Mouse (Mus musculus) hindbrain, embryonic 14.5 days (tissue): ENCODE measurements around the gene Msmp. TPM values are rescaled to one million over a fixed set of nuclear protein-coding genes. Genes with fewer than 3 reads are reported as not detected.
"Not testable (repeated sequence)": the region's sequence is repeated elsewhere in the genome, so short reads cannot be mapped to it uniquely, and the experiment has no call there.

Source experiments
- ATAC-seq: fragments of 200-750 bp; cut with Nextera tagmentation; 2 replicates; pipeline ENCODE4 v1.8.0; 2017; ENCODE audit warnings: moderate number of reproducible peaks, mild to moderate bottlenecking, moderate TSS enrichment, moderate library complexity; ENCODE audit not compliant: low FRiP score
- DNase-seq: peaks from one replicate; pipeline ENCODE4 v3.0.0-alpha.2; 2015; ENCODE audit warnings: low spot score
- H3K27ac ChIP-seq: fragments of 300-500 bp; sonication (generic); 2 replicates; pipeline ENCODE4 v1.5.1; 2014; ENCODE audit warnings: mild to moderate bottlenecking, moderate library complexity
- H3K27me3 ChIP-seq: fragments of 300-500 bp; sonication (generic); 2 replicates; pipeline ENCODE4 v1.6.1; 2014; ENCODE audit warnings: mild to moderate bottlenecking, low read length, mixed read lengths; ENCODE audit not compliant: control insufficient read depth, insufficient read depth
- H3K36me3 ChIP-seq: fragments of 300-500 bp; sonication (generic); replicated peaks from 2 replicates; pipeline ENCODE4 v1.6.1; 2014; ENCODE audit not compliant: control insufficient read depth, insufficient read depth
- H3K4me1 ChIP-seq: fragments of 300-500 bp; sonication (generic); replicated peaks from 2 replicates; pipeline ENCODE4 v1.6.1; 2014; ENCODE audit warnings: antibody characterized with exemption, low read length, mixed read lengths; ENCODE audit not compliant: control insufficient read depth, insufficient read depth
- H3K4me2 ChIP-seq: fragments of 300-500 bp; sonication (generic); replicated peaks from 2 replicates; pipeline ENCODE4 v1.6.1; 2014; ENCODE audit warnings: mild to moderate bottlenecking, moderate library complexity
- H3K4me3 ChIP-seq: fragments of 300-500 bp; sonication (generic); replicated peaks from 2 replicates; pipeline ENCODE4 v1.5.1; 2014; ENCODE audit warnings: mild to moderate bottlenecking, low read length
- H3K9ac ChIP-seq: fragments of 300-500 bp; sonication (generic); 2 replicates; pipeline ENCODE4 v1.6.1; 2014
- H3K9me3 ChIP-seq: fragments of 300-500 bp; sonication (generic); 2 replicates; pipeline ENCODE4 v1.6.1; 2016; ENCODE audit warnings: low read length; ENCODE audit not compliant: control insufficient read depth
- WGBS: fragments of 180-500 bp; shearing (Covaris S2); extraction: QIAGEN DNeasy Blood & Tissue Kit; methylation state at CpG from one replicate; pipeline ENCODE4 v1.1.7; 2014; 5-methylcytosine and 5-hydroxymethylcytosine counted together
- polyA plus RNA-seq: library from polyadenylated mRNA; unstranded; fragments of >200 nt; fragmentation: Nextera tagmentation; extraction: Ambion mirVana; gene quantifications from 2 replicates; pipeline ENCODE4 v1.2.1, GENCODE M21; 2014

Gene Msmp
- polyA plus RNA-seq, 1 experiment from 2014 or later = 1.0 TPM

GRCm38 (mm10) chr4:43598200-43598599 lies 13.9 kb upstream of the Msmp start:
- no peaks in the 10 kb centered on the region for H3K36me3 ChIP-seq
- no peaks in the 10 kb centered on the region for H3K4me1 ChIP-seq
- H3K4me2 ChIP-seq = no peak overlapping the region
- H3K27me3 ChIP-seq = no peaks in the 10 kb centered on the region
- 87% methylated on average over 4 of the region's 4 CpGs for WGBS
- no peaks in the 10 kb centered on the region for H3K9me3 ChIP-seq
- ATAC-seq (no peak), DNase-seq (no peak)
- no peak overlapping the region for H3K9ac ChIP-seq
- H3K27ac ChIP-seq = no peak overlapping the region
- H3K4me3 ChIP-seq = no peak overlapping the region

- not testable (repeated sequence) for H3K4me2 ChIP-seq, H3K36me3 ChIP-seq, H3K4me3 ChIP-seq, H3K4me1 ChIP-seq, H3K9me3 ChIP-seq, DNase-seq, H3K9ac ChIP-seq, H3K27me3 ChIP-seq, H3K27ac ChIP-seq, ATAC-seq
- whole genome bisulfite sequencing = 91% methylated on average over 2 of the region's 2 CpGs
Observed at GRCm38 (mm10) chr4:43596597-43596996, 12.3 kb upstream of the Msmp start.

GRCm38 (mm10) chr4:43593453-43593852 lies 9.2 kb upstream of the Msmp start:
- H3K9me3 ChIP-seq = no peaks in the 10 kb centered on the region
- H3K4me2 ChIP-seq = no peak overlapping the region
- no peak overlapping the region for H3K4me3 ChIP-seq
- no peak for DNase-seq
- no peak for ATAC-seq
- H3K4me1 ChIP-seq = no peaks in the 10 kb centered on the region
- H3K27me3 ChIP-seq = no peaks in the 10 kb centered on the region
- H3K9ac ChIP-seq = no peak overlapping the region
- 65% methylated on average over 3 of the region's 3 CpGs for WGBS
- H3K36me3 ChIP-seq = no peaks in the 10 kb centered on the region
- H3K27ac ChIP-seq = no peak overlapping the region

GRCm38 (mm10) chr4:43591961-43592360 lies 7.7 kb upstream of the Msmp start:
- DNase-seq = no peak
- WGBS = 69% methylated on average over 3 of the region's 3 CpGs
- H3K4me3 ChIP-seq = no peak overlapping the region
- H3K9me3 ChIP-seq = no peaks in the 10 kb centered on the region
- H3K27ac ChIP-seq = no peak overlapping the region
- no peak overlapping the region for H3K4me2 ChIP-seq
- no peak overlapping the region for H3K9ac ChIP-seq
- H3K27me3 ChIP-seq = no peaks in the 10 kb centered on the region
- ATAC-seq = no peak
- no peaks in the 10 kb centered on the region for H3K4me1 ChIP-seq
- no peaks in the 10 kb centered on the region for H3K36me3 ChIP-seq

- no peak overlapping the region for H3K9ac ChIP-seq
- H3K9me3 ChIP-seq = no peaks in the 10 kb centered on the region
- DNase-seq (no peak), ATAC-seq (no peak)
- H3K27ac ChIP-seq = no peak overlapping the region
- no peaks in the 10 kb centered on the region for H3K4me1 ChIP-seq
- no peak overlapping the region for H3K4me3 ChIP-seq
- no peaks in the 10 kb centered on the region for H3K36me3 ChIP-seq
- no peak overlapping the region for H3K4me2 ChIP-seq
- no peaks in the 10 kb centered on the region for H3K27me3 ChIP-seq
- 81% methylated on average over 5 of the region's 5 CpGs for WGBS
Observed at GRCm38 (mm10) chr4:43591543-43591942, 7.2 kb upstream of the Msmp start.

GRCm38 (mm10) chr4:43587681-43588080 lies 3.4 kb upstream of the Msmp start:
- Histone ChIP-seq H3K4me3 (no peak overlapping the region), H3K9me3 (no peaks in the 10 kb centered on the region), H3K36me3 (peaks cover 22% of the 10 kb centered on the region), H3K9ac (no peak overlapping the region), H3K4me1 (no peaks in the 10 kb centered on the region), H3K27me3 (no peaks in the 10 kb centered on the region), H3K27ac (no peak overlapping the region), H3K4me2 (no peak overlapping the region)
- no peak for DNase-seq
- WGBS = 64% methylated on average over 7 of the region's 7 CpGs
- no peak for ATAC-seq

DNA sequence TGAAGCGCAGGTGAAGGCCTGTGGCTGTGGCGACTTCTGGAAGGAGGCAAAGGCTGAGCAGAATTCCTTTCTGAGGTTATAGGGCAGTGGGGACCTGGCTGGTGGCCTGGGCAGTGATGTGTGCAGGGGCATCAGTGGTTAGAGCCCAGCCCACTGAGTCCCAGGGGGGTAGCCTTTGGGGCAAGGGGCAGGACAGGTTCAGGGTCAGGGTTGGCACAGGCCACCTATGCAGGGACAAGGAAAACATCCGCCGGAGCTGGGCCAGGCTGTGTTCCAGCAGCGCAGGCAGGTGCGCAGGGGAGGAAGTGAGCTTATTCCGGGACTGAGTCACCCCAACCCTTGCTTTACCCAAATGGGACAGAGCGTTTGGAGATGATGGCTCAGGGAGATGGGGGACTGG lies 2.1 kb upstream of the Msmp start:
- WGBS = 73% methylated on average over 8 of the region's 8 CpGs
- H3K9ac ChIP-seq = no peak overlapping the region

GRCm38 (mm10) chr4:43585682-43586081 lies 1.4 kb upstream of the Msmp start:
- Histone ChIP-seq H3K27me3 (no peaks in the 10 kb centered on the region), H3K9me3 (no peaks in the 10 kb centered on the region), H3K36me3 (peaks cover 42% of the 10 kb centered on the region), H3K4me1 (no peaks in the 10 kb centered on the region), H3K4me2 (no peak overlapping the region), H3K4me3 (no peak overlapping the region), H3K9ac (no peak overlapping the region), H3K27ac (no peak overlapping the region)
- DNase-seq (no peak), ATAC-seq (no peak)
- 51% methylated on average over 10 of the region's 10 CpGs for WGBS

More for the DNA sequence above, 2.1 kb upstream of the Msmp start:
- Histone ChIP-seq H3K4me2 (no peak overlapping the region), H3K9me3 (no peaks in the 10 kb centered on the region), H3K36me3 (peaks cover 35% of the 10 kb centered on the region), H3K27me3 (no peaks in the 10 kb centered on the region), H3K27ac (no peak overlapping the region), H3K4me3 (no peak overlapping the region), H3K4me1 (no peaks in the 10 kb centered on the region)
- DNase-seq = no peak
- no peak for ATAC-seq

DNA sequence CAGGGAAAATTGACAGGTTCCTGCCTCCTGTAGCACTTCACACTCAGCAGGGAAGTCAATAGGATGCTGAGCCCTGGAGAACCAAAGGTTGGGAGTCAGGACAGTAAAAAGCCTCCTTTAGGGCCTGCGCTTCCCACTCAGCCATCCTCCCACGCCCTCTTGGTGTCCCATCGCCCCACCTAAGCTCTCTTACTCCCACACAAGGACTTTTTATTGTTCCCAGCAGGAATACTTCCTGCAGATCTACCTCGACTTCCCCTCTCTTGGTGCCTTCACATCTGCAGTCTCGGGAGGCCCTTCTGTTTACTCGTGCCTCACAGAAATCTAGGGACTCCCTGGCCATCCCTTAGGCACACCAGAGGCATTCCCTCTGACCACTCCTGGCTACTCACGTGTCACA lies 873 bp downstream of the Msmp start:
- 81% methylated on average over 7 of the region's 7 CpGs for WGBS
- Histone ChIP-seq H3K27me3 (no peaks in the 10 kb centered on the region), H3K4me1 (peaks cover 10% of the 10 kb centered on the region; the same call in 1 of the 2 replicates), H3K4me3 (no peak overlapping the region), H3K4me2 (no peak overlapping the region), H3K9ac (no peak overlapping the region), H3K36me3 (peaks cover 43% of the 10 kb centered on the region), H3K27ac (no peak overlapping the region), H3K9me3 (no peaks in the 10 kb centered on the region)
- ATAC-seq = no peak
- no peak for DNase-seq

DNA sequence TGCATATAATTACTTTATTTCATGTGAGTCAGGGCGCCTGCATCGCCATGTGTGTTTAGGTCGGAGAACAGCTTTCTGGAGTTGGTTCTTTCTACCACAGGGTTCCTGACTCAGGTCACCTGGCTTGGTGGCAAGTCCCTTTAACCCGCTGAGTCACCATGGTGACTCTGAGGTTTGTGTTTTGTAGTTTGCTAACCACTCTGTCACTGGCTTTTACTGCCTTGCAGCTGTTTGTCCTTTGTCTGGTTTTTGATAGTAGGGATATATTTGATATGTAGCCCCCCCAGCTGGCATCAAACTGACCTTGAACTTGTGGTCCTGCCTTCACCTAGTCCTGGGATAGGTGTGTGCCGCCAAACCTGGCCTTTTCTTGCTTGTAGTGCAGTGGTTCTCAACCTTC lies 2.1 kb downstream of the Msmp start:
- 95% methylated on average over 5 of the region's 5 CpGs for WGBS
- DNase-seq (no peak), ATAC-seq (no peak)
- Histone ChIP-seq H3K4me2 (no peak overlapping the region), H3K4me3 (no peak overlapping the region), H3K9me3 (no peaks in the 10 kb centered on the region), H3K27me3 (no peaks in the 10 kb centered on the region), H3K4me1 (peaks cover 17% of the 10 kb centered on the region), H3K9ac (no peak overlapping the region), H3K27ac (no peak overlapping the region), H3K36me3 (peaks cover 43% of the 10 kb centered on the region)
